Mouse (Mus musculus): Measurements from ENCODE around the gene Ffar1. TPM values are rescaled to one million over a fixed set of nuclear protein-coding genes. Genes with fewer than 3 reads are reported as not detected.

Gene Ffar1
- polyA plus RNA-seq, 1 experiment from 2014 or later, result not detected

GRCm38 (mm10) chr7:30881367-30881766 is 20.0 kb upstream of the Ffar1 start:
- no peak overlapping the region for H3K27ac ChIP-seq
- ATAC-seq (ENCODE audit: low FRiP score), result no peak
- H3K4me3 ChIP-seq (replicated peaks), result no peak overlapping the region
- no peak overlapping the region for H3K9ac ChIP-seq
- H3K4me2 ChIP-seq, result no peak overlapping the region
- 89% methylated on average over 3 of the region's 3 CpGs for WGBS
- H3K4me1 ChIP-seq, result no peaks in the 10 kb centered on the region
- no peaks in the 10 kb centered on the region for H3K27me3 ChIP-seq
- H3K36me3 ChIP-seq (replicated peaks), result no peaks in the 10 kb centered on the region
- H3K9me3 ChIP-seq, result no peaks in the 10 kb centered on the region

DNA sequence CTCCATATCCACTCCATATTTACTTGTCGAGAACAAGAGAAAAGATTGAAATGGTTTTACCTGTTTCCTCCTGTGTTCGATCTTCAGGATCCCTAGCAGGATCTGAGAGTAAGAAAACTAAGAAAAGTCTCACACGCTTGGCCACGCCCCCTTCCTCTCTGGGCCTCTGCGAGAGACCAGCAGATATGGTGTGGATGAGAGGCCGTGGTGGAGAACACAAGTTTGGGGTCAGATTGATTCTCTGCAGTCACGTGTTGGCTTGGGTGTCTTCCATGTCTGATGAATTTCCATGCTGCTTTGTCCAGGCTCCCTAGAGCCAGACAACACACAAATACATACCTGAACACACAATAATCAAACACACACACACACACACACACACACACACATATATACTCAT is 18.8 kb upstream of the Ffar1 start, which contains the start of gene Cd22:
Gene Cd22, minus strand, starts transcription at position 167 of the 400 bp plus-strand sequence.
- WGBS, result 69% methylated on average over 7 of the region's 7 CpGs
- ATAC-seq (ENCODE audit: low FRiP score), result no peak
- Histone ChIP-seq H3K9me3 (no peaks in the 10 kb centered on the region), H3K4me3 (replicated peaks) (no peak within 1 kb of the TSS), H3K4me1 (no peaks in the 10 kb centered on the region), H3K9ac (no peak within 1 kb of the TSS), H3K27ac (no peak within 1 kb of the TSS), H3K4me2 (no peak within 1 kb of the TSS), H3K36me3 (replicated peaks) (no peaks in the 10 kb centered on the region), H3K27me3 (no peaks in the 10 kb centered on the region)

GRCm38 (mm10) chr7:30878950-30879349 is 17.6 kb upstream of the Ffar1 start:
- no peaks in the 10 kb centered on the region for H3K27me3 ChIP-seq
- no peaks in the 10 kb centered on the region for H3K4me1 ChIP-seq
- 85% methylated on average over 6 of the region's 6 CpGs for WGBS
- H3K9me3 ChIP-seq, result no peaks in the 10 kb centered on the region
- H3K9ac ChIP-seq, result no peak overlapping the region
- H3K36me3 ChIP-seq (replicated peaks), result no peaks in the 10 kb centered on the region
- no peak overlapping the region for H3K4me2 ChIP-seq
- no peak for ATAC-seq (ENCODE audit: low FRiP score)
- no peak overlapping the region for H3K27ac ChIP-seq
- H3K4me3 ChIP-seq (replicated peaks), result no peak overlapping the region

DNA sequence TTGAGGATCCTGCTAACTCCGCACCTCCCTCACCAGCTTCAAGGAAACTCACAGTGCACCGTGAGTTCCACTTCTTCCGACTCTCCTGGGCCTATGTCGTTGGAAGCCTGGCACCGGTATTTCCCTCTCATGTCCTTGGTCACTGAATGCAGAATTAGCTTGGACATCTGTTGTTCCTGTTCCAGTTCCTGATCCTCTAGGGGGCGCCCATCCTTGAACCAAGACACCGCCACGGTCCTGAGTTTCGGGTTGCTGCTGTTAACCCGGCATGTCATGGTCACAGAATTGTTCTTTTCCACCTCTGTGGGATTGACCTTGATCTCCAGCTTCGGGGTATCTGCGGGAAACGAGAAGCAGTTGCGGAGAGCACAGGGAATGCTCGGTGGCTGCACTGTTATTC is 11.7 kb upstream of the Ffar1 start:
- Histone ChIP-seq H3K4me3 (replicated peaks) (no peak overlapping the region), H3K4me1 (no peaks in the 10 kb centered on the region), H3K9ac (no peak overlapping the region), H3K27ac (no peak overlapping the region), H3K4me2 (peak overlapping the region; percentile 17; the same call in 1 of the 2 replicates), H3K27me3 (0 out of 2 replicates have a peak, but pooled peaks cover 10% of the 10 kb centered on the region), H3K36me3 (replicated peaks) (no peaks in the 10 kb centered on the region), H3K9me3 (no peaks in the 10 kb centered on the region)
- no peak for ATAC-seq (ENCODE audit: low FRiP score)
- 23% methylated on average over 15 of the region's 15 CpGs for WGBS

DNA sequence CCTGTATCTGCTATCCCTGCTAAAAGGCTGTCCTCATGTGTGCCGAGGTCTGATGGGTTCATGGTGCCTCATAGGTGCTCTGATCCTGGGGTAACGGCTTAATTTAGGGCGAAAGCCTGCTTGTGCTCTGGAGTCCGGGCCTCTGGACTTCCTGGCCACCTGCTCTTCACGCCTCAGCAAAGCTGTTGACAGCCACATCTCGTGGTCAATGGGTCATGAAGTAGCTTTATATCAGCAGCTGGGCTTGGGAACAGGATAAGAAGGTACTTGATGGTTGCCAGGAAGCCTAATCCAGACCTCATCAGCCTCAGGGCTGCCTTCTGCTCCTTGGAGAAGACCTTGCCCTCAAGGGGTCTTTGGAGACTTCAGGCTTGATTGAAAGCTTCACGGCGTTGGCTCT is 2.0 kb upstream of the Ffar1 start:
- Histone ChIP-seq H3K9me3 (no peaks in the 10 kb centered on the region), H3K4me2 (no peak overlapping the region), H3K9ac (no peak overlapping the region), H3K27ac (no peak overlapping the region), H3K36me3 (replicated peaks) (no peaks in the 10 kb centered on the region), H3K4me1 (0 out of 2 replicates have a peak, but pooled peaks cover 4% of the 10 kb centered on the region), H3K27me3 (0 out of 2 replicates have a peak, but pooled peaks cover 5% of the 10 kb centered on the region), H3K4me3 (replicated peaks) (no peak overlapping the region)
- WGBS, result 69% methylated on average over 8 of the region's 8 CpGs
- ATAC-seq (ENCODE audit: low FRiP score), result no peak

DNA sequence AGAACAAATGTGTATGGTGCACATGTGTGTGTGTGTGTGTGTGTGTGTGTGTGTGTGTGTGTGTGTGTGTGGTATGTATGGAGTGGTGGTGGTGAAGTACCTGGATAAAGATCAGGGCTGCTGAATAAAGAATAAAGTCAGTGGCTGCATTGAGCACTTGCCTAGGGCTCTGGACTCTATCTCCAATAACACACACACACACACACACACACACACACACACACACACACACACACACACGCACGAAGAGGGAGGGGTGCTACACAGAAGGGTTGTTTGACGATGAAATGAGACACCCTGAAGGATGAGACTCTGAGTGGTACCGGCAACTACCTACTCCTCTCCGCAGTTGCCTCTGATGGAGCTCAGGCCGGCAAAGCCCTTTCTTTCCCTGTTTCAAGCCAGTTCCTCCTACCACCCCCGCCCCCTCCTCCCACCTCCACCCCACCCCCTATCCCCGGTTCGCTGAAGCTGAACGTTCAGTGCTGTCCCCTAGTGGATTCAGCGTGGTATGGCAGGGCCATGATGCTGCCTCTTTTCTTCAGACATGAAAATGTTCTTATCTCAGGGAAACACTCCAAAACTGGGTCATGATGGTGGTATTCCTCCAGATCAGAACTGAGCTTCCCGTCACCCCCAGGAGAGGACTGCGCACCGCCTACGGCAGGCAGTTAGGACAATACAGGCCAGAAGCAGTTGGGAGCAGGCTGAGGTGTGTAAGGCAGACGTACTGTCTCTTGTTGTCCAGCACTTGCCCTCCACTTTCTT is 1.5 kb downstream of the Ffar1 start:
- no peak overlapping the region for H3K27ac ChIP-seq
- 0 out of 2 replicates have a peak, but pooled peaks cover 11% of the 10 kb centered on the region for H3K27me3 ChIP-seq
- WGBS, result 15% methylated on average over 16 of the region's 16 CpGs
- no peaks in the 10 kb centered on the region for H3K36me3 ChIP-seq (replicated peaks)
- H3K9ac ChIP-seq, result no peak overlapping the region
- H3K4me1 ChIP-seq, result 0 out of 2 replicates have a peak, but pooled peaks cover 4% of the 10 kb centered on the region
- peak overlapping the region; percentile 28 for H3K4me3 ChIP-seq (replicated peaks)
- peak overlapping the region; percentile 49 for H3K4me2 ChIP-seq
- peak; percentile 72 for ATAC-seq (ENCODE audit: low FRiP score)
- no peaks in the 10 kb centered on the region for H3K9me3 ChIP-seq

GRCm38 (mm10) chr7:30859290-30859634 is 2.1 kb downstream of the Ffar1 start:
- peak; percentile 44; the same call in 1 of the 2 replicates for ATAC-seq (ENCODE audit: low FRiP score)
- 0 out of 2 replicates have a peak, but pooled peaks cover 4% of the 10 kb centered on the region for H3K4me1 ChIP-seq
- no peak overlapping the region for H3K4me3 ChIP-seq (replicated peaks)
- no peak overlapping the region for H3K9ac ChIP-seq
- H3K4me2 ChIP-seq, result peak overlapping the region; percentile 49; the same call in 1 of the 2 replicates
- peaks cover 11% of the 10 kb centered on the region; the same call in 1 of the 2 replicates for H3K27me3 ChIP-seq
- H3K27ac ChIP-seq, result no peak overlapping the region
- H3K36me3 ChIP-seq (replicated peaks), result no peaks in the 10 kb centered on the region
- no peaks in the 10 kb centered on the region for H3K9me3 ChIP-seq

- Histone ChIP-seq H3K4me3 (replicated peaks) (no peak overlapping the region), H3K27ac (no peak overlapping the region), H3K4me1 (0 out of 2 replicates have a peak, but pooled peaks cover 4% of the 10 kb centered on the region), H3K9ac (no peak overlapping the region), H3K27me3 (peaks cover 11% of the 10 kb centered on the region; the same call in 1 of the 2 replicates), H3K4me2 (no peak overlapping the region), H3K9me3 (no peaks in the 10 kb centered on the region), H3K36me3 (replicated peaks) (no peaks in the 10 kb centered on the region)
- WGBS, result 64% methylated on average over 1 of the region's 1 CpGs
- ATAC-seq (ENCODE audit: low FRiP score), result no peak
Measured at GRCm38 (mm10) chr7:30857746-30858145, 3.6 kb downstream of the Ffar1 start.

GRCm38 (mm10) chr7:30856078-30856477 is 5.3 kb downstream of the Ffar1 start, which contains the start of gene Ffar3:
TSS of gene Ffar3 (minus strand) at chr7:30856178.
- H3K36me3 ChIP-seq (replicated peaks), result no peaks in the 10 kb centered on the region
- H3K4me1 ChIP-seq, result 0 out of 2 replicates have a peak, but pooled peaks cover 4% of the 10 kb centered on the region
- H3K27ac ChIP-seq, result no peak within 1 kb of the TSS
- H3K9me3 ChIP-seq, result no peaks in the 10 kb centered on the region
- no peak within 1 kb of the TSS for H3K4me2 ChIP-seq
- H3K9ac ChIP-seq, result no peak within 1 kb of the TSS
- H3K4me3 ChIP-seq (replicated peaks), result no peak within 1 kb of the TSS
- ATAC-seq (ENCODE audit: low FRiP score), result no peak
- peaks cover 6% of the 10 kb centered on the region; the same call in 1 of the 2 replicates for H3K27me3 ChIP-seq
- 84% methylated on average over 6 of the region's 6 CpGs for WGBS

DNA sequence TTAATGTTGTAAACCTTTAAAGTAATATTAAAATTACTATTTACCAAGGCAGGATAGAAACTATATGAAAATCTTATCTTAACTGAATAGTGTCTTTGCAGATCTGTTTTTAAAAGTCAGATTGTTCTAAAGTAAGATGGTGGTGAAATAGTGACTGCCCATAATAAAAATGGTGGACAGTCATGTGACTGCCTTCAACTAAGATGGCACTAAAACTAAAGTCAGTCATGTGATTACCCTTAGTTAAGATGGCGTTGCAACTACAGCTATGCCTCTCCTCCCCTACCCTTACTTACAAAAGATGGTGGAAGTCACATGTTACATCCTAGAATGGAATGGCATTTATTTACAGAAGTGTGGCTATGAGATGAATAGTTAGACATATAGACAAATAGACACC is 9.9 kb downstream of the Ffar1 start:
- Histone ChIP-seq H3K36me3 (replicated peaks) (no peaks in the 10 kb centered on the region), H3K27me3 (peaks cover under 1% of the 10 kb centered on the region; the same call in 1 of the 2 replicates), H3K9ac (no peak overlapping the region), H3K4me2 (no peak overlapping the region), H3K27ac (no peak overlapping the region), H3K4me1 (no peaks in the 10 kb centered on the region), H3K4me3 (replicated peaks) (no peak overlapping the region), H3K9me3 (no peaks in the 10 kb centered on the region)
- ATAC-seq (ENCODE audit: low FRiP score), result no peak
- 74% methylated on average over 1 of the region's 1 CpGs for WGBS

- Histone ChIP-seq H3K27ac (no peak overlapping the region), H3K27me3 (no peaks in the 10 kb centered on the region), H3K36me3 (replicated peaks) (no peaks in the 10 kb centered on the region), H3K4me3 (replicated peaks) (no peak overlapping the region), H3K9ac (no peak overlapping the region), H3K9me3 (no peaks in the 10 kb centered on the region), H3K4me1 (0 out of 2 replicates have a peak, but pooled peaks cover 4% of the 10 kb centered on the region), H3K4me2 (no peak overlapping the region)
- ATAC-seq (ENCODE audit: low FRiP score), result no peak
- WGBS, result 83% methylated on average over 6 of the region's 6 CpGs
Measured at GRCm38 (mm10) chr7:30847934-30848333, 13.4 kb downstream of the Ffar1 start.

- H3K27ac ChIP-seq, result no peak overlapping the region
- no peak for ATAC-seq (ENCODE audit: low FRiP score)
- H3K36me3 ChIP-seq (replicated peaks), result no peaks in the 10 kb centered on the region
- 0 out of 2 replicates have a peak, but pooled peaks cover 4% of the 10 kb centered on the region for H3K4me1 ChIP-seq
- H3K9me3 ChIP-seq, result no peaks in the 10 kb centered on the region
- H3K27me3 ChIP-seq, result no peaks in the 10 kb centered on the region
- no peak overlapping the region for H3K4me3 ChIP-seq (replicated peaks)
- H3K4me2 ChIP-seq, result no peak overlapping the region
- 81% methylated on average over 5 of the region's 5 CpGs for WGBS
- H3K9ac ChIP-seq, result no peak overlapping the region
Measured at GRCm38 (mm10) chr7:30847386-30847785, 14.0 kb downstream of the Ffar1 start.

Measured in forebrain, embryonic 12.5 days (tissue).